Mouse (Mus musculus) cerebellum, adult 8-10 months (tissue): ENCODE data around the gene Isoc2a.
A peak's percentile ranks its signal among the peaks of the same experiment; 100 is the strongest.

Experiments
- DNase-seq: peaks from one replicate; pipeline ENCODE4 v3.0.0; 2022

Gene Isoc2a

GRCm38 (mm10) chr7:4943223-4943815 lies 66.4 kb downstream of the Isoc2a start:
- DNase-seq, result peak; percentile 98
